Mouse (Mus musculus): ENCODE measurements around the gene Pygm.

Pygm gene

DNA sequence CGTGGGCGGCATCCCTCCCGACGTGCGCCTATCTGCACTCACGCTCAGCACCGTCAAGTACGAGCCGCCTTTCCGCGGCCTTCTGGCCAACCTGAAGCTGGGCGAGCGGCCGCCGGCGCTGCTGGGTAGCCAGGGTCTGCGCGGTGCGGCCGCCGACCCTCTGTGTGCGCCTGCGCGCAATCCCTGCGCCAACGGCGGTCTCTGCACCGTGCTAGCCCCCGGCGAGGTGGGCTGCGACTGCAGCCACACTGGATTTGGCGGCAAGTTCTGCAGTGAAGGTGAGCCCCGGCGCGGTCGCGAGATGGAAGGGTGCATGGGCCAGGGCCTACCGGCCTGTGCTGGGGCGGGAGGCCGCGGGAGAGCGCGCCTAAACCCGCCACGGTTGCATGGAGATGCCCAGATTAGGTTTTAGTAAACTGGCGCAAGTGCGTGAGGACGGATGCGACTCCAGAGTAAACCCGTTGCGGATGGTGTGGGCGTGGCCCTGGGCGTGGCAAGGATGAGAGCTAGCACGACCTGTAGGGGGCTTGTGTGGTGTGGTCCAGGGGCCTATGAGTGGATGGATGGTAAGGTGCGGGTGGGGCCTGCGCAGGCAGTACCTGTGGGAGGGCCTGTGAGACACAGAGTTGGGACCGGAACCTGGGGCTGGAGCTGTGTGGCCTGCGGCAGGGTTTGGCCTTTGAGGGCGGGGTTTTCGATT, 44.5 kb downstream of the Pygm start:
- WGBS: 37% methylated on average over 60 of the region's 60 CpGs

GRCm38 (mm10) chr19:6443016-6443415, 58.8 kb downstream of the Pygm start:
- WGBS: 26% methylated on average over 10 of the region's 10 CpGs

GRCm38 (mm10) chr19:6445761-6446423, 61.7 kb downstream of the Pygm start:
- WGBS: 43% methylated on average over 10 of the region's 10 CpGs

DNA sequence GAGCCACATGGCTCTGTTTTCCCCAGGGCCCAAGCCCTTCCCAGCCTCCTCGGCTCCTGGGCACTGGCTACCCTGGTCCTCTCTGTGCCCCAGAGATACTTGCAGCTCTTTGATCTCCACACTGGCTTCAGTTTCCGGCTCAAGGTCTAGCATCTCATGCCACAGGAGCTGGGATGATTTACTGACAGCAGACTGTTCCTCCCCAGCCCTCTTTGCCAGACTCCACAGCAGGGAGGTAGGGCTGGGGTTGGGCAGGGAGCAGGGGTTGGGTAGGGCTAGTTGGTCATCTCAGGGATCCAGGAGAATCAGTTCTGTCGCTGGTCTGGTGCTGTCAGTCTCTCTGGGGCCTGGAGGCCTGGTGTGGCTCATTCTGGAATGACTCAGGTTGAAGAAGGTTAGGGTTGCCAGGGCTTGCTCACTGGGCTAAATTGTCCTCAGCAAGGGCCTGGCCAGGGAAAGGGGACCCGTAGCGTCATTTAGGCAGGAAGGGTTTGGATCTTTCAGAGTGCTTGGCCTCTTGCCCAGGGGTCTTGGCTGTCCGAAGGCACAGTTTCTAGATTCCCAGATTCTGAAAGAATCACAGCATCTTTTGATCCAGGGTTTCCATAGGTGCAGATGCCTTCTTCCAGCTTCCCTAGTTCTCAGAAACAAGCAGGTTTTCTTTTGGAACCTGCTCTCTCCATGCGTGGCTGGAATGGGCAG, 62.7 kb downstream of the Pygm start:
- 66% methylated on average over 7 of the region's 7 CpGs for WGBS

Measured in cerebral cortex, adult 2 months (tissue).